Mouse (Mus musculus): ENCODE data around the gene Dclre1b.
"Not testable (repeated sequence)": the region's sequence is repeated elsewhere in the genome, so short reads cannot be mapped to it uniquely, and the experiment has no call there.

DNA sequence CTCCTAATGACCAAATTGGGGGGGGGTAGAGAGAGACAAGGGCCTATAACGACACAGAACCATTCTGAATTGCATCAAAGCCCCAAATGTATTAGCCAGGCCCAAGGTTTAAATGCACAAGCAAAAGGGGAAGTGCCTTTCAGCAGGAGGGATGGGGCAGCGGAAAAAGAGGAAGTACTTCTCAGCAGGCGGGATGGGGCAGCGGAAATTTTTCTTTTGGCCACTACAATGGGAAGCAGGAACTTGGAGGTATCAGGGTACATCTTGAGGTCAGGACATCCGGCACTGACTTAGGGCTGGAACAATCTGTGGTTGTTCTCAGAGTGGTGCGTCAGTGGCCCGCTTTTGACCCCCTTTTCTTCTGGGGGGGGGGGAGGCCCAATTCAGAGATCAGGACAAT is 31.7 kb upstream of the Dclre1b start:
- TF ChIP-seq CTCF (IDR thresholded peaks at IDR 0.05; ENCODE audit: control insufficient read depth, insufficient read depth, low read length); POLR2A (IDR thresholded peaks at IDR 0.05; ENCODE audit: borderline replicate concordance, control insufficient read depth, low read depth, low read length): not testable (repeated sequence)

Data from bone marrow, adult 2 months (tissue).